Mouse (Mus musculus): Measurements from ENCODE around the gene Arhgap10. TPM values are rescaled to one million over a fixed set of nuclear protein-coding genes. Genes with fewer than 3 reads are reported as not detected.

Gene Arhgap10
- polyA plus RNA-seq, 1 experiment from 2014 or later = 36.8 TPM

DNA sequence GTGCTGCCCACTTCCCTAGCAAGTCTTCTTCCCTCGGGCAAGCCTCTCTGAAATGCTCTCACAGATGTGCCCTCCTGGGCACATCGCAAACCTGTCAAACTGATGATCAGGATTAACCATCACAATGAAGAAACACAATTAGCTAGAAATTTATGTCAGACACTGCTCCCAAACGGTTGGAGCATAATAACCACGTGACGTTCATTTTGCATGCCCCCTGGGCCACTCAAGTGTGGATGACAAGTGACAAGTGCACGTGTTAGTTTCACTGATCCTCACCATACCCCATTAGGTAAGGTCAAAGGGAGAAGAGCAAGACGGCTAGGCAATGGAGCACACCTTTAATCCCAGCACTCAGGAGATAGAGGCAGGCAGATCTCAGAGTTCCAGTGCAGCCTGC lies 58.1 kb downstream of the Arhgap10 start:
- H3K9me3 ChIP-seq = no peaks in the 10 kb centered on the region
- no peaks in the 10 kb centered on the region for H3K36me3 ChIP-seq
- H3K4me2 ChIP-seq = no peak overlapping the region
- H3K27ac ChIP-seq = no peak overlapping the region
- WGBS = 24% methylated on average over 7 of the region's 7 CpGs
- H3K4me1 ChIP-seq (replicated peaks) = peaks cover 9% of the 10 kb centered on the region; the same call in 1 of the 2 replicates
- ATAC-seq (ENCODE audit: insufficient number of reproducible peaks, insufficient read depth, low FRiP score, low TSS enrichment, low read depth) = no peak
- H3K4me3 ChIP-seq (replicated peaks) = no peak overlapping the region
- no peaks in the 10 kb centered on the region for H3K27me3 ChIP-seq
- H3K9ac ChIP-seq (replicated peaks) = no peak overlapping the region

- ATAC-seq (ENCODE audit: insufficient number of reproducible peaks, insufficient read depth, low FRiP score, low TSS enrichment, low read depth) = no peak
- no peaks in the 10 kb centered on the region for H3K27me3 ChIP-seq
- H3K36me3 ChIP-seq = no peaks in the 10 kb centered on the region
- WGBS = 86% methylated on average over 4 of the region's 4 CpGs
- no peak overlapping the region for H3K27ac ChIP-seq
- no peak overlapping the region for H3K9ac ChIP-seq (replicated peaks)
- no peak overlapping the region for H3K4me3 ChIP-seq (replicated peaks)
- H3K4me1 ChIP-seq (replicated peaks) = peaks cover 9% of the 10 kb centered on the region; the same call in 1 of the 2 replicates
- no peaks in the 10 kb centered on the region for H3K9me3 ChIP-seq
- H3K4me2 ChIP-seq = no peak overlapping the region
These were observed 59.2 kb downstream of the Arhgap10 start for GRCm38 (mm10) chr8:77458575-77458974.

DNA sequence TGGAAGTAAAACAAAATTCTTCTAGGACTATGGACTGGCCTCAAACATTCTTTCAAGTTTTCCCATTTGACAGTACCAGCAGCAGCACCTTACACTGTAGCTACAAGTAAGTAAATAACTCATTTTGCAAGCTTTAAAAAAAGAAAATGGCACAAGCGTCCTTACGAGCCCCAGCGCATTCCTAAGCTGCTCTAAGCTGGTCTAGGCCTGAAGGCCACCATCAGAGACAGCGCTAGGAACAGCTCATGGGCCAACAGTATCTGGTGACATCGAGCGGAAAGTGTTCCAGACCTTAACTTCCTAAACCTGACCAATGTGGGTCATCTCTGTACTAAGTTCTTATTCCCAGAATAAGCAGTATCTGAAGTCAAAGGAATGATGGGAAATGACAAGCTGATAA lies 61.5 kb downstream of the Arhgap10 start:
- WGBS = 95% methylated on average over 6 of the region's 6 CpGs
- H3K27ac ChIP-seq = no peak overlapping the region
- no peak for ATAC-seq (ENCODE audit: insufficient number of reproducible peaks, insufficient read depth, low FRiP score, low TSS enrichment, low read depth)
- no peak overlapping the region for H3K4me3 ChIP-seq (replicated peaks)
- H3K36me3 ChIP-seq = no peaks in the 10 kb centered on the region
- peaks cover 9% of the 10 kb centered on the region; the same call in 1 of the 2 replicates for H3K4me1 ChIP-seq (replicated peaks)
- H3K27me3 ChIP-seq = no peaks in the 10 kb centered on the region
- H3K9ac ChIP-seq (replicated peaks) = no peak overlapping the region
- H3K4me2 ChIP-seq = no peak overlapping the region
- H3K9me3 ChIP-seq = 0 out of 2 replicates have a peak, but pooled peaks cover 3% of the 10 kb centered on the region

DNA sequence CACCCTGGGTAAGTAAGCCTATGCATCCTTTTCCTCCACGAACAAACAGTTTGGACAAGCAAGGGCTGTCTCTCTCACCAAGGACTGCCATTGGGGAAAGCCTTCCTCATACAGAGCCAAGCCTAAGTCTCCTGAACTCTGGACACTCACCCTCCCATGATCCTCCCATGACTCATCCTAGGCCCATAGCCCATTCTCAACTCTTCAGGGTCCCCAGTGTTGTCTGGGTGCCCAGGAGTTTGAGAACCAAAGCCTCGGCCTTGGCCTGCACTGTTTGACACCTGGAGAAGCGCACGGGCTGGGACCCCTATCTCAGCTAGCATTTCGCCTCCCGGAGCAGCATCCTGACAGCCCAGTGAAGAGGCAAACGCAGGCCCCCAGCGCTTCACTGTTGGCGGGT lies 63.9 kb downstream of the Arhgap10 start:
- H3K27me3 ChIP-seq = no peaks in the 10 kb centered on the region
- 87% methylated on average over 9 of the region's 9 CpGs for WGBS
- no peak overlapping the region for H3K27ac ChIP-seq
- H3K4me1 ChIP-seq (replicated peaks) = no peaks in the 10 kb centered on the region
- ATAC-seq (ENCODE audit: insufficient number of reproducible peaks, insufficient read depth, low FRiP score, low TSS enrichment, low read depth) = no peak
- no peak overlapping the region for H3K9ac ChIP-seq (replicated peaks)
- no peak overlapping the region for H3K4me2 ChIP-seq
- peaks cover 18% of the 10 kb centered on the region for H3K9me3 ChIP-seq
- peaks cover 20% of the 10 kb centered on the region for H3K36me3 ChIP-seq
- H3K4me3 ChIP-seq (replicated peaks) = no peak overlapping the region

GRCm38 (mm10) chr8:77451466-77452382 lies 66.0 kb downstream of the Arhgap10 start:
- no peak for ATAC-seq (ENCODE audit: insufficient number of reproducible peaks, insufficient read depth, low FRiP score, low TSS enrichment, low read depth)
- 91% methylated on average over 21 of the region's 21 CpGs for WGBS

DNA sequence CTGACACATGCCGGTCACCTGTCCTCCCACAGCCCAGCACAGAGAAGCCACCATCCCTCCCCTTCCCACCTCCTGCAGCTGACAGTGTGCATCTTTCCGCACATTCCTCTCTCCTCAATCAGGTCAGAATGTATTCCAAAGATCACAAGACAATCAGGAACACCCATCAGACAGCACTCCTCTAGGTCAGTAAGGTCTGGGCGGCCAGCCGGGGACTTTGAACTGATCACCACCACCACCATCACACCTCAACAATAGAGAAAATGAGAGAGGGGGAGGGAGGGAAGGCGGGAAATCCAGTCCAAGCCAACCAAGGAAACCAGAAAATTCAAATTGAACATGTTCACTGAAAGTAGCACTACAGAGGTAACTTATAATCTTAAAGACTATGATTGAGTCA lies 66.7 kb downstream of the Arhgap10 start:
- H3K36me3 ChIP-seq = peaks cover 34% of the 10 kb centered on the region
- H3K9me3 ChIP-seq = peaks cover 37% of the 10 kb centered on the region
- no peak overlapping the region for H3K9ac ChIP-seq (replicated peaks)
- no peak for ATAC-seq (ENCODE audit: insufficient number of reproducible peaks, insufficient read depth, low FRiP score, low TSS enrichment, low read depth)
- WGBS = 92% methylated on average over 5 of the region's 5 CpGs
- no peak overlapping the region for H3K4me3 ChIP-seq (replicated peaks)
- H3K27ac ChIP-seq = no peak overlapping the region
- no peaks in the 10 kb centered on the region for H3K27me3 ChIP-seq
- no peaks in the 10 kb centered on the region for H3K4me1 ChIP-seq (replicated peaks)
- H3K4me2 ChIP-seq = no peak overlapping the region

More at GRCm38 (mm10) chr8:77451466-77452382, 66.0 kb downstream of the Arhgap10 start:
- no peak overlapping the region for H3K4me2 ChIP-seq
- peaks cover 34% of the 10 kb centered on the region for H3K36me3 ChIP-seq
- peaks cover 37% of the 10 kb centered on the region for H3K9me3 ChIP-seq
- H3K27me3 ChIP-seq = no peaks in the 10 kb centered on the region
- H3K4me3 ChIP-seq (replicated peaks) = no peak overlapping the region
- H3K27ac ChIP-seq = no peak overlapping the region
- no peak overlapping the region for H3K9ac ChIP-seq (replicated peaks)
- H3K4me1 ChIP-seq (replicated peaks) = no peaks in the 10 kb centered on the region

GRCm38 (mm10) chr8:77446294-77446693 lies 71.5 kb downstream of the Arhgap10 start:
- peaks cover 35% of the 10 kb centered on the region for H3K9me3 ChIP-seq
- peaks cover 34% of the 10 kb centered on the region for H3K36me3 ChIP-seq
- H3K4me2 ChIP-seq = no peak overlapping the region
- ATAC-seq (ENCODE audit: insufficient number of reproducible peaks, insufficient read depth, low FRiP score, low TSS enrichment, low read depth) = no peak
- no peak overlapping the region for H3K4me3 ChIP-seq (replicated peaks)
- no peak overlapping the region for H3K27ac ChIP-seq
- 88% methylated on average over 12 of the region's 12 CpGs for WGBS
- no peaks in the 10 kb centered on the region for H3K27me3 ChIP-seq
- H3K9ac ChIP-seq (replicated peaks) = no peak overlapping the region
- H3K4me1 ChIP-seq (replicated peaks) = no peaks in the 10 kb centered on the region; the same call in 1 of the 2 replicates

DNA sequence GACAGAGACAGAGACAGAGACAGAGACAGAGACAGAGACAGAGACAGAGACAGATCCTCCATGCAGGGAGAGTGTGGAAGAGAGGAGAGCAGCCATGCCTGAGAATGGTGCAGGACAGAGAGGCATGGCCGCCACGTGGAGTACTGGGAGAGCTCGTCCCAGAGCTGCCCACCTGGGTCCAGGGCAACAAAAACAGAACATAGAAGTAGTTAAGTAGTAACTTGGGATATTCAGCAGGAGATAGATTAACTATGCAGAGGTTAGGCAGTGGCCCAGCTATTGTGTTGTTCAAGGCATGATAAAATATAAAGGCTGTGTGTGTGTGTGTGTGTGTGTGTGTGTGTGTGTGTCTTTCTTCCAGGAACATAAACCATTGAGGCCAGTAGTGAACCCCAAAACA lies 72.1 kb downstream of the Arhgap10 start:
- 75% methylated on average over 3 of the region's 3 CpGs for WGBS
- Histone ChIP-seq H3K4me2 (no peak overlapping the region), H3K9ac (replicated peaks) (no peak overlapping the region), H3K9me3 (peaks cover 33% of the 10 kb centered on the region), H3K27ac (no peak overlapping the region), H3K36me3 (peaks cover 28% of the 10 kb centered on the region), H3K4me1 (replicated peaks) (no peaks in the 10 kb centered on the region; the same call in 1 of the 2 replicates), H3K4me3 (replicated peaks) (no peak overlapping the region), H3K27me3 (no peaks in the 10 kb centered on the region)
- ATAC-seq (ENCODE audit: insufficient number of reproducible peaks, insufficient read depth, low FRiP score, low TSS enrichment, low read depth) = no peak

- Histone ChIP-seq H3K36me3 (peaks cover 15% of the 10 kb centered on the region), H3K4me1 (replicated peaks) (no peaks in the 10 kb centered on the region; the same call in 1 of the 2 replicates), H3K27ac (no peak overlapping the region), H3K4me3 (replicated peaks) (no peak overlapping the region), H3K4me2 (no peak overlapping the region), H3K9me3 (peaks cover 20% of the 10 kb centered on the region), H3K27me3 (no peaks in the 10 kb centered on the region), H3K9ac (replicated peaks) (no peak overlapping the region)
- 82% methylated on average over 10 of the region's 10 CpGs for WGBS
- no peak for ATAC-seq (ENCODE audit: insufficient number of reproducible peaks, insufficient read depth, low FRiP score, low TSS enrichment, low read depth)
These were observed 73.4 kb downstream of the Arhgap10 start for GRCm38 (mm10) chr8:77444166-77444870.

DNA sequence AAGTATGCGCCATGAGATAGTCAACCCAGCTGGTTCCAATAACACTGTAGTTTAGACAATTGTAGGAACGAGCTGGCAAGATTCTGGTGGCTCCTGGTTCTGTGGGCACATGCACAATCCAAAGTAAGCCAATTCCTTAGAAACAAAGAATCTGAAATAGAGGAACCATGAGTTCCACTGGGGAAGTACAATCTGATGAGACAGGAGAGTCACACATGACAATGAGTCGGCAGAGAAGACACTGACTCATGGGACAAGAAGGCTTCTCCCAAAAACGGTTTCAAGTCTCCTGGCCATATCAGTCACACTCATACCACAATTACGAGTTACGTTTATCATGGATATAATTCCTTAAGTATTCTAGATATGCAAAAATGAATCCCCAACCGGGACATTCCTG lies 75.3 kb downstream of the Arhgap10 start:
- no peak for ATAC-seq (ENCODE audit: insufficient number of reproducible peaks, insufficient read depth, low FRiP score, low TSS enrichment, low read depth)
- Histone ChIP-seq H3K27ac (no peak overlapping the region), H3K9me3 (peaks cover 7% of the 10 kb centered on the region), H3K27me3 (no peaks in the 10 kb centered on the region), H3K4me3 (replicated peaks) (no peak overlapping the region), H3K4me1 (replicated peaks) (peaks cover 13% of the 10 kb centered on the region), H3K9ac (replicated peaks) (no peak overlapping the region), H3K4me2 (no peak overlapping the region), H3K36me3 (peaks cover 2% of the 10 kb centered on the region)
- WGBS = 88% methylated on average over 7 of the region's 7 CpGs

- Histone ChIP-seq H3K4me1 (replicated peaks) (peaks cover 26% of the 10 kb centered on the region), H3K27ac (no peak overlapping the region), H3K9me3 (no peaks in the 10 kb centered on the region), H3K9ac (replicated peaks) (no peak overlapping the region), H3K4me3 (replicated peaks) (no peak overlapping the region), H3K27me3 (no peaks in the 10 kb centered on the region), H3K4me2 (no peak overlapping the region), H3K36me3 (no peaks in the 10 kb centered on the region)
- WGBS = 90% methylated on average over 9 of the region's 9 CpGs
- ATAC-seq (ENCODE audit: insufficient number of reproducible peaks, insufficient read depth, low FRiP score, low TSS enrichment, low read depth) = no peak
These were observed 76.8 kb downstream of the Arhgap10 start for GRCm38 (mm10) chr8:77440913-77441312.
